Mouse (Mus musculus) hindbrain, postnatal 0 days (tissue): ENCODE measurements around the gene Mest. TPM values are rescaled to one million over a fixed set of nuclear protein-coding genes. Genes with fewer than 3 reads are reported as not detected.

Source experiments
- ATAC-seq: fragments of 200-750 bp; cut with Nextera tagmentation; 2 replicates; pipeline ENCODE4 v1.8.0; 2017; ENCODE audit warnings: mild to moderate bottlenecking, moderate TSS enrichment, moderate library complexity
- DNase-seq: peaks from one replicate; pipeline ENCODE4 v3.0.0-alpha.2; 2015; ENCODE audit warnings: low spot score
- H3K27ac ChIP-seq: fragments of 300-500 bp; sonication (generic); 2 replicates; pipeline ENCODE4 v1.5.1; 2014; ENCODE audit warnings: mild to moderate bottlenecking
- H3K27me3 ChIP-seq: fragments of 300-500 bp; sonication (generic); 2 replicates; pipeline ENCODE4 v1.6.1; 2014; ENCODE audit warnings: low read length, mixed read lengths; ENCODE audit not compliant: insufficient read depth
- H3K36me3 ChIP-seq: fragments of 300-500 bp; sonication (generic); 2 replicates; pipeline ENCODE4 v1.6.1; 2014; ENCODE audit warnings: low read length, mixed read lengths; ENCODE audit not compliant: insufficient read depth
- H3K4me1 ChIP-seq: fragments of 300-500 bp; sonication (generic); 2 replicates; pipeline ENCODE4 v1.6.1; 2014; ENCODE audit warnings: antibody characterized with exemption, low read length, mixed read lengths; ENCODE audit not compliant: insufficient read depth
- H3K4me2 ChIP-seq: fragments of 300-500 bp; sonication (generic); 2 replicates; pipeline ENCODE4 v1.6.1; 2014; ENCODE audit warnings: low read depth, mild to moderate bottlenecking, low read length, moderate library complexity, mixed read lengths
- H3K4me3 ChIP-seq: fragments of 300-500 bp; sonication (generic); 2 replicates; pipeline ENCODE4 v1.5.1; 2014; ENCODE audit warnings: low read length
- H3K9ac ChIP-seq: fragments of 300-500 bp; sonication (generic); replicated peaks from 2 replicates; pipeline ENCODE4 v1.6.1; 2014; ENCODE audit warnings: mild to moderate bottlenecking, low read length, moderate library complexity, mixed read lengths
- H3K9me3 ChIP-seq: fragments of 300-500 bp; sonication (generic); 2 replicates; pipeline ENCODE4 v1.6.1; 2016; ENCODE audit warnings: low read length, mixed read lengths
- CTCF ChIP-seq: IDR thresholded peaks from 2 replicates; pipeline ENCODE4 v1.5.1; 2016; ENCODE audit warnings: antibody characterized with exemption, control low read depth, low read depth
- WGBS: fragments of 180-500 bp; shearing (Covaris S2); extraction: QIAGEN DNeasy Blood & Tissue Kit; methylation state at CpG from one replicate; pipeline ENCODE4 v1.1.7; 2014; 5-methylcytosine and 5-hydroxymethylcytosine counted together
- polyA plus RNA-seq: library from polyadenylated mRNA; unstranded; fragments of >200 nt; fragmentation: Nextera tagmentation; extraction: Ambion mirVana; gene quantifications from 2 replicates; pipeline ENCODE4 v1.2.1, GENCODE M21; 2015
- total RNA-seq: library from RNA; depleted of rRNA; stranded (reverse); fragments of >200 nt; gene quantifications from 2 replicates; pipeline ENCODE4 v1.2.3, GENCODE M21; 2014

Gene Mest
- total and polyA plus RNA-seq, 2 experiments from 2014 or later: 154 to 237 TPM

- H3K4me1 ChIP-seq: no peaks in the 10 kb centered on the region
- no peak overlapping the region for H3K4me3 ChIP-seq
- no peak overlapping the region for H3K27ac ChIP-seq
- H3K9ac ChIP-seq: no peak overlapping the region
- H3K9me3 ChIP-seq: no peaks in the 10 kb centered on the region
- no peak for TF ChIP-seq CTCF
- DNase-seq: no peak
- no peak for ATAC-seq
- H3K36me3 ChIP-seq: no peaks in the 10 kb centered on the region
- no peaks in the 10 kb centered on the region for H3K27me3 ChIP-seq
- WGBS: 73% methylated on average over 6 of the region's 6 CpGs
- no peak overlapping the region for H3K4me2 ChIP-seq
Observed at GRCm38 (mm10) chr6:30703476-30703875, 19.9 kb upstream of the Mest start.

DNA sequence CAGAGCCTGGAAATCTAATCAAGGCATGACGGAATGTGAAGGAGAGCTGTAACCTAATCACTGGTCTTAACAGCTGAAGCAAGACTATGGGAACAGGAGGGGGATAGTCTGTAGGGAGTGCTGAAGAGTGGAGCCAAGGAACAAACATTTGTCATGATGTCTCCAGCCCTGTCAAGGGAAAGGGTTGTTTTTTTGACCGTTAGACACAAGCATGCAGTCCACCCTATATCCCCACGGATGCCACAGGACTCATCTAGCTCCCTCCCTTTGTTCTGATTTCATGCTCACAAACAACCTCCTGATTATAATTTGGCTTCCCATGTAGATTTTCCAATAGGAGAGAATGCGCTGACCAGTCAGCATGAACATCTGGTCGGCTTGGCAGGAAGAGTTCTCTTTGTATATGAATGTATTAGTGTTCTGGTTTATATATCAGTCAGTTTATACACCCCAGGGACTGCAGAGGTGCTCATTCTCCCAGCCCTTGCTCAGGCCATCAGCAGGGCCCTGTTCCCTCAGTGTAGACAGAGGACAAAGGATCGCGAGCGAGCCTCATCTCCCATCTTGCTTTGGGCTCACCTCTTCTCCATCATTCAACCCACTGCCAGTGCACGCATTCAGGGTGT lies 19.3 kb upstream of the Mest start:
- DNase-seq: no peak
- 80% methylated on average over 9 of the region's 9 CpGs for WGBS
- H3K36me3 ChIP-seq: no peaks in the 10 kb centered on the region
- no peaks in the 10 kb centered on the region for H3K9me3 ChIP-seq
- H3K9ac ChIP-seq: no peak overlapping the region
- H3K4me3 ChIP-seq: no peak overlapping the region
- no peaks in the 10 kb centered on the region for H3K4me1 ChIP-seq
- no peak overlapping the region for H3K4me2 ChIP-seq
- H3K27ac ChIP-seq: no peak overlapping the region
- H3K27me3 ChIP-seq: no peaks in the 10 kb centered on the region
- TF ChIP-seq CTCF: no peak
- no peak for ATAC-seq

- DNase-seq (no peak), ATAC-seq (no peak)
- H3K4me2 ChIP-seq: no peak overlapping the region
- TF ChIP-seq CTCF: no peak
- no peaks in the 10 kb centered on the region for H3K36me3 ChIP-seq
- H3K9me3 ChIP-seq: no peaks in the 10 kb centered on the region
- WGBS: 38% methylated on average over 6 of the region's 6 CpGs
- H3K9ac ChIP-seq: no peak overlapping the region
- no peaks in the 10 kb centered on the region for H3K4me1 ChIP-seq
- H3K27ac ChIP-seq: no peak overlapping the region
- H3K27me3 ChIP-seq: no peaks in the 10 kb centered on the region
- H3K4me3 ChIP-seq: no peak overlapping the region
Observed at GRCm38 (mm10) chr6:30709115-30709514, 14.2 kb upstream of the Mest start.

DNA sequence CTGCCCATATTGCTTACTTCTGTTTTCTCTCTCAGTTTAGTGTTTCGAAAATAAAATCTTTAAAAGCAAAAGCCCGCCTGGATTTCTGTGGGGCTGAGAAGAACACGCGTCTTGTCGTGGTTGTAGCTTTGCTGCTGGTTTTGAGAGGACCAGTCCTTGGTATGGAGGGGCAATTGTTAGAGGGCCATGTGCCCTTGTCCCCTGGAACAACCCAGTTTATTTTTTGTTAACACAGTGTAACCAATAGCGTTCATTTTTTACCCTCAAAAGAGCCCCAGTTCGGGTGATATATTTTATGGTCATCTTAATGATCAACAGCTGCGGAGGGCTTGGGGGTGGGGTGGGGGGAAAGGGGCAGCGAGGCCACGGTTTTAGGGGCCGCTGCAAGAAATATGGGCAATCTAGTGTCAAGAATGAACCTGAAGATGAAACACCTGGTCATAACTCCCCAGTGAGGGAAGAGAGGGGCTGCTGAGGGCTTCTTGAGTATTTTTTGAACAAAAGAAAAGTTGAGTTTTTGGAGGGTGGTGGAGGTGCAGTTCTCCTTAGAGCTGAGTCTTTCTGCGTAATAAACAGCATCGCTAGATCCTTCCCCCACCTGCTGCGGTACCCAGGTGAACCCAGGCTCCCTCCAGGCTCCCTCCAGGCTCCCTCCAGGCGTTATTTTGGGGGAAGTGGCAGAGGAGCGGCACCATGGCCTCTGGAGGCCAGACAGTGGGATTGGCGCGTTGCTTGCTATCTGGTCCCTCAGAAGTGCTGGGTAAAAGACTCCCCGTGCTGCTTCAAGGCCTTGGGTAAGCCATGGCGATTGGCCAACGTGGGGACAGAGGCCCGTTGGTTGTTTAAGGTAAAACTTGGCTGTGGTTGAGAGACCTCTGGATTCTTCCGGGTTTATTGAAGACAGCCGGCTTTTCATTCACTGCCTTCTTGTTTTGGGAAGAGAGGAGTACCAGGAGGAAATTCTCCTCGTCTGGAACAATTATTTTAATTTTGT lies 12.7 kb upstream of the Mest start:
- WGBS: 71% methylated on average over 25 of the region's 25 CpGs
- Histone ChIP-seq H3K4me1 (no peaks in the 10 kb centered on the region), H3K36me3 (no peaks in the 10 kb centered on the region), H3K9me3 (no peaks in the 10 kb centered on the region), H3K4me3 (no peak overlapping the region), H3K9ac (no peak overlapping the region), H3K27me3 (no peaks in the 10 kb centered on the region), H3K27ac (no peak overlapping the region), H3K4me2 (no peak overlapping the region)
- TF ChIP-seq CTCF: no peak
- no peak for DNase-seq
- ATAC-seq: no peak

DNA sequence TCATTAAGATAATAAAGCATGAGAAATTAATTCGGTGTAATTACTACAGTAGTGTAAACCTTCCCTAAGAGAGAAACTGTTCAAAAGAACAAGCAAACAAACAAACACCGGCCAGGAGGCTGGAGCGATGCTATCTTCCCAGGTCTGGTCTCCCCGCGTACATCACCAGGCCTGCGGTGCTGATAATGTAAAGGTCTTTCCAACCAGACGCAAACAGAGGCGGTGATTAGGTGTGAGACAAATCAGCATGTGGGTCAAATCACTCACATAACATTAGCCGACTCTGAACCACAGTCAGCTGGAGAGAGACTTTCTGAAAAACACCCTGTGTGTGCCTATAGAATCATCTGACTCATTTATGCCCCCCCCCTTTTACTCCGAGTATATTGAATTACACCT lies 12.0 kb upstream of the Mest start:
- no peak overlapping the region for H3K9ac ChIP-seq
- no peak overlapping the region for H3K4me3 ChIP-seq
- DNase-seq (no peak), ATAC-seq (no peak)
- 67% methylated on average over 10 of the region's 10 CpGs for WGBS
- no peaks in the 10 kb centered on the region for H3K9me3 ChIP-seq
- no peak overlapping the region for H3K4me2 ChIP-seq
- no peak overlapping the region for H3K27ac ChIP-seq
- no peaks in the 10 kb centered on the region for H3K27me3 ChIP-seq
- H3K36me3 ChIP-seq: no peaks in the 10 kb centered on the region
- no peak for TF ChIP-seq CTCF
- H3K4me1 ChIP-seq: no peaks in the 10 kb centered on the region

DNA sequence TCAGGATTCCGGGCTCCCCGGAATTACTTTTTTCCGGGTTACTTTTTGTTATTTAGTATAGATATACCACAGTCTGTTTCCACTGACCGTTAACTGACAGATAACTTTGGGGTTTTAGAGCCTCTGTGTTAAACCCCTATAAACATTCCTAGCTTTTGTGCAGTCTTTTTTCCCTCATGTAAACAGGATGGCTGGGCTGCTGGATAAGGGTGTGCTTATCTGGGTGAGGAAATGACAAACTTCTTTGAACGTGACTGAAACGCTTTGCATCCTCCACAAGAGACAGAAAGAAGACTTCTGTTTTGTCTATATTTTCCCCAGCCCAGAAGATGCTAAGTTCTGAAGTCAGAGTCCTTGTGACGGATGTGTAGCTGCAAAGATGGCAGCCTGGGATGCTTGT lies 10.9 kb upstream of the Mest start:
- Histone ChIP-seq H3K27ac (no peak overlapping the region), H3K4me3 (no peak overlapping the region), H3K9me3 (no peaks in the 10 kb centered on the region), H3K4me1 (no peaks in the 10 kb centered on the region), H3K9ac (no peak overlapping the region), H3K27me3 (no peaks in the 10 kb centered on the region), H3K4me2 (no peak overlapping the region), H3K36me3 (no peaks in the 10 kb centered on the region)
- ATAC-seq (no peak), DNase-seq (no peak)
- no peak for TF ChIP-seq CTCF
- 77% methylated on average over 7 of the region's 7 CpGs for WGBS

GRCm38 (mm10) chr6:30713455-30713854 lies 9.9 kb upstream of the Mest start:
- Histone ChIP-seq H3K9ac (no peak overlapping the region), H3K27me3 (no peaks in the 10 kb centered on the region), H3K9me3 (no peaks in the 10 kb centered on the region), H3K4me1 (no peaks in the 10 kb centered on the region), H3K36me3 (no peaks in the 10 kb centered on the region), H3K27ac (no peak overlapping the region), H3K4me3 (no peak overlapping the region), H3K4me2 (no peak overlapping the region)
- ATAC-seq: no peak
- TF ChIP-seq CTCF: no peak
- WGBS: 86% methylated on average over 6 of the region's 6 CpGs
- no peak for DNase-seq
